Mouse (Mus musculus) heart, adult 2 months (tissue): ENCODE results near the gene Cd96. TPM values are rescaled to one million over a fixed set of nuclear protein-coding genes. Genes with fewer than 3 reads are reported as not detected.

Experiments used
- DNase-seq, 2 experiments: peaks; one replicate each; pipeline ENCODE4 v3.0.0; 2021
- H3K27ac ChIP-seq: fragments of 200-600 bp; 2 replicates; pipeline ENCODE4 v1.8.1; 2022
- H3K27me3 ChIP-seq: fragments of 200-500 bp; 2 replicates; pipeline ENCODE4 v1.6.1; 2012; ENCODE audit warnings: mild to moderate bottlenecking, low read length, inconsistent platforms, mixed read lengths; ENCODE audit not compliant: control insufficient read depth, insufficient read depth
- H3K36me3 ChIP-seq: fragments of 200-500 bp; 2 replicates; pipeline ENCODE4 v1.6.1; 2012; ENCODE audit warnings: low read length, inconsistent platforms; ENCODE audit not compliant: control insufficient read depth, insufficient read depth
- H3K4me1 ChIP-seq: fragments of 200-500 bp; 2 replicates; pipeline ENCODE4 v1.6.1; 2011; ENCODE audit warnings: low read length; ENCODE audit not compliant: control insufficient read depth, insufficient read depth
- H3K4me3 ChIP-seq: fragments of 200-600 bp; 2 replicates; pipeline ENCODE4 v1.8.1; 2022
- H3K79me2 ChIP-seq: fragments of 200-500 bp; replicated peaks from 2 replicates; pipeline ENCODE4 v1.6.1; 2012; ENCODE audit warnings: mild to moderate bottlenecking, inconsistent platforms, low read length, moderate library complexity, mixed read lengths; ENCODE audit not compliant: control insufficient read depth, insufficient read depth
- H3K9ac ChIP-seq: fragments of 200-500 bp; 2 replicates; pipeline ENCODE4 v1.6.1; 2012; ENCODE audit warnings: low read depth, mild to moderate bottlenecking, control low read depth, inconsistent platforms, low read length, mixed read lengths
- CTCF ChIP-seq: fragments of 200-600 bp; IDR thresholded peaks from 2 replicates; pipeline ENCODE4 v1.8.1; 2022; ENCODE audit warnings: antibody characterized with exemption, mild to moderate bottlenecking, moderate library complexity
- EP300 ChIP-seq: fragments of 200-500 bp; IDR thresholded peaks from 2 replicates; pipeline ENCODE4 v1.6.1; 2011; ENCODE audit warnings: low read depth, low read length, control low read depth; ENCODE audit not compliant: insufficient read depth
- POLR2A ChIP-seq: fragments of 200-500 bp; IDR thresholded peaks from 2 replicates; pipeline ENCODE4 v1.6.1; 2011; ENCODE audit warnings: mild to moderate bottlenecking, low read depth, low read length, control low read depth; ENCODE audit not compliant: insufficient read depth
- WGBS: fragments of 180-500 bp; shearing (Covaris S2); methylation state at CpG from one replicate; pipeline ENCODE4 v1.1.7; 2018; 5-methylcytosine and 5-hydroxymethylcytosine counted together
- intact Hi-C: fragments of 180-260 bp; cut with DNase I; formaldehyde crosslinking; loops from one replicate; pipeline ENCODE4 v1.15.1; 2025
- polyA plus RNA-seq: library from polyadenylated mRNA; depleted of rRNA; stranded (reverse); fragments of >200 nt; gene quantifications from 2 replicates; pipeline ENCODE4 v1.2.3, GENCODE M21; 2012; rRNA removed
- total RNA-seq, 2 experiments: library from RNA; stranded (reverse); gene quantifications; 2 replicates each; pipeline ENCODE4 v1.2.3; 2021

Gene Cd96
- total and polyA plus RNA-seq, 3 experiments, result 0.18 TPM; not detected in 2

GRCm38 (mm10) chr16:45990901-45991676, 129.0 kb downstream of the Cd96 start:
- Histone ChIP-seq H3K27me3 (no peaks in the 10 kb centered on the region), H3K36me3 (no peaks in the 10 kb centered on the region), H3K27ac (no peak overlapping the region), H3K79me2 (no peaks in the 10 kb centered on the region), H3K4me1 (no peaks in the 10 kb centered on the region), H3K4me3 (no peak overlapping the region), H3K9ac (no peak overlapping the region)
- TF ChIP-seq CTCF (peak; percentile 51), POLR2A (no peak)
- no peak for DNase-seq
- 53% methylated on average over 10 of the region's 10 CpGs for WGBS
- intact Hi-C loops, result loop anchor here (1.0 kb wide), 1 partner anchor 31 kb away; no protein-coding TSS in a partner anchor

- Histone ChIP-seq H3K4me3 (no peak overlapping the region), H3K27ac (no peak overlapping the region), H3K27me3 (no peaks in the 10 kb centered on the region), H3K4me1 (no peaks in the 10 kb centered on the region), H3K9ac (no peak overlapping the region), H3K79me2 (no peaks in the 10 kb centered on the region), H3K36me3 (no peaks in the 10 kb centered on the region)
- WGBS, result 36% methylated on average over 1 of the region's 1 CpGs
- TF ChIP-seq POLR2A (no peak), EP300 (no peak)
- intact Hi-C loops, result no loop called here
- DNase-seq, result no peak
Measured at GRCm38 (mm10) chr16:45986236-45986635, 133.8 kb downstream of the Cd96 start.

Other genes with a start within 250 kb of the Cd96 start
- 10 to 100 TPM; 10.9 to 13.0 TPM for gene Phldb2, start 166.7 kb downstream of the Cd96 start, total RNA-seq
- 3.6 and 6.9 TPM in 2 replicates for gene Phldb2, start 166.7 kb downstream of the Cd96 start, polyA plus RNA-seq
- gene Plcxd2, start 110.0 kb downstream of the Cd96 start, total RNA-seq, result under 1 TPM; 0.10 to 0.18 TPM
- 0.18 and 0.26 TPM in 2 replicates for gene Plcxd2, start 110.0 kb downstream of the Cd96 start, polyA plus RNA-seq
- 10 to 100 TPM in 1 of 2 experiments, 1 to 10 TPM in 1; 9.7 to 12.8 TPM for gene Gm4737, start 34.8 kb upstream of the Cd96 start, total RNA-seq
- gene Gm4737, start 34.8 kb upstream of the Cd96 start, polyA plus RNA-seq, result 4.5 and 12.2 TPM in 2 replicates